Mouse (Mus musculus): ENCODE results near the gene Col9a2. TPM values are rescaled to one million over a fixed set of nuclear protein-coding genes. Genes with fewer than 3 reads are reported as not detected.

Gene Col9a2
- under 1 TPM in 2 of 4 experiments, not detected in 2; 0.13 to 0.44 TPM for total RNA-seq (2022)

- no peak for DNase-seq (ENCODE audit: low spot score in 2 of 2)
Measured at GRCm38 (mm10) chr4:121039331-121040115, at the start of gene Col9a2. Gene Col9a2, plus strand, starts transcription at chr4:121039385.

GRCm38 (mm10) chr4:120992284-120992683, 46.9 kb upstream of the Col9a2 start:
- DNase-seq (ENCODE audit: low spot score in 2 of 2): no peak

GRCm38 (mm10) chr4:120993025-120993424, 46.2 kb upstream of the Col9a2 start:
- no peak for DNase-seq (ENCODE audit: low spot score in 2 of 2)

- DNase-seq (ENCODE audit: low spot score in 2 of 2): no peak
Measured at GRCm38 (mm10) chr4:120995911-120996310, 43.3 kb upstream of the Col9a2 start.

GRCm38 (mm10) chr4:121001042-121001441, 38.1 kb upstream of the Col9a2 start:
- no peak for DNase-seq (ENCODE audit: low spot score in 2 of 2)

GRCm38 (mm10) chr4:121001659-121002058, 37.5 kb upstream of the Col9a2 start:
- no peak for DNase-seq (ENCODE audit: low spot score in 2 of 2)

- no peak for DNase-seq (ENCODE audit: low spot score in 2 of 2)
Measured at GRCm38 (mm10) chr4:121002400-121003171, 36.6 kb upstream of the Col9a2 start.

- no peak for DNase-seq (ENCODE audit: low spot score in 2 of 2)
Measured at GRCm38 (mm10) chr4:121003611-121004091, 35.5 kb upstream of the Col9a2 start.

GRCm38 (mm10) chr4:121004679-121005078, 34.5 kb upstream of the Col9a2 start:
- DNase-seq (ENCODE audit: low spot score in 2 of 2): no peak

GRCm38 (mm10) chr4:121007006-121007405, 32.2 kb upstream of the Col9a2 start:
- no peak for DNase-seq (ENCODE audit: low spot score in 2 of 2)

GRCm38 (mm10) chr4:121008071-121008745, 31.0 kb upstream of the Col9a2 start:
- no peak for DNase-seq (ENCODE audit: low spot score in 2 of 2)

- no peak for DNase-seq (ENCODE audit: low spot score in 2 of 2)
Measured at GRCm38 (mm10) chr4:121009151-121009550, 30.0 kb upstream of the Col9a2 start.

- no peak for DNase-seq (ENCODE audit: low spot score in 2 of 2)
Measured at GRCm38 (mm10) chr4:121010770-121011549, 28.2 kb upstream of the Col9a2 start.

- DNase-seq (ENCODE audit: low spot score in 2 of 2): no peak
Measured at GRCm38 (mm10) chr4:121014594-121015267, 24.5 kb upstream of the Col9a2 start.

- DNase-seq (ENCODE audit: low spot score in 2 of 2): no peak
Measured at GRCm38 (mm10) chr4:121015268-121015659, 23.9 kb upstream of the Col9a2 start.

GRCm38 (mm10) chr4:121016021-121016898, 22.9 kb upstream of the Col9a2 start:
- peak in 1 of 2 experiments; percentile 17 for DNase-seq (ENCODE audit: low spot score in 2 of 2)

GRCm38 (mm10) chr4:121016928-121017657, 22.1 kb upstream of the Col9a2 start, which contains the start of gene Smap2:
Gene Smap2, minus strand, starts transcription at chr4:121017247.
- DNase-seq (ENCODE audit: low spot score in 2 of 2): peak; percentile 97 to 98

- no peak for DNase-seq (ENCODE audit: low spot score in 2 of 2)
Measured at GRCm38 (mm10) chr4:121018250-121018649, 20.9 kb upstream of the Col9a2 start.
